Mouse (Mus musculus) stomach, postnatal 0 days (tissue): ENCODE data around the gene Pik3ip1. TPM values are rescaled to one million over a fixed set of nuclear protein-coding genes. Genes with fewer than 3 reads are reported as not detected.

Source experiments
- ATAC-seq: fragments of 200-750 bp; cut with Nextera tagmentation; 2 replicates; pipeline ENCODE4 v1.8.0; 2017; ENCODE audit not compliant: low FRiP score, low TSS enrichment
- DNase-seq: peaks from one replicate; pipeline ENCODE4 v3.0.0-alpha.2; 2016; ENCODE audit warnings: low spot score
- H3K27ac ChIP-seq: fragments of 300-500 bp; sonication (generic); replicated peaks from 2 replicates; pipeline ENCODE4 v1.5.1; 2014; ENCODE audit warnings: mild to moderate bottlenecking, control low read depth
- H3K27me3 ChIP-seq: fragments of 300-500 bp; sonication (generic); 2 replicates; pipeline ENCODE4 v1.6.1; 2014; ENCODE audit warnings: low read length; ENCODE audit not compliant: control insufficient read depth, insufficient read depth
- H3K36me3 ChIP-seq: fragments of 300-500 bp; sonication (generic); 2 replicates; pipeline ENCODE4 v1.6.1; 2014; ENCODE audit warnings: low read length, mixed read lengths; ENCODE audit not compliant: control insufficient read depth, insufficient read depth
- H3K4me1 ChIP-seq: fragments of 300-500 bp; sonication (generic); replicated peaks from 2 replicates; pipeline ENCODE4 v1.6.1; 2014; ENCODE audit warnings: antibody characterized with exemption; ENCODE audit not compliant: control insufficient read depth, insufficient read depth
- H3K4me2 ChIP-seq: fragments of 300-500 bp; sonication (generic); replicated peaks from 2 replicates; pipeline ENCODE4 v1.6.1; 2014; ENCODE audit warnings: low read depth, mild to moderate bottlenecking, control low read depth, moderate library complexity
- H3K4me3 ChIP-seq: fragments of 300-500 bp; sonication (generic); 2 replicates; pipeline ENCODE4 v1.5.1; 2014; ENCODE audit warnings: low read depth, low read length, control low read depth
- H3K9ac ChIP-seq: fragments of 300-500 bp; sonication (generic); 2 replicates; pipeline ENCODE4 v1.6.1; 2014; ENCODE audit warnings: mild to moderate bottlenecking, low read length, control low read depth, mixed read lengths
- H3K9me3 ChIP-seq: fragments of 300-500 bp; sonication (generic); 2 replicates; pipeline ENCODE4 v1.6.1; 2016; ENCODE audit warnings: low read length; ENCODE audit not compliant: control insufficient read depth
- CTCF ChIP-seq: IDR thresholded peaks from 2 replicates; pipeline ENCODE4 v1.5.1; 2016; ENCODE audit warnings: antibody characterized with exemption, low read depth, mild to moderate bottlenecking, moderate library complexity
- EP300 ChIP-seq: optimal IDR thresholded peaks from 2 replicates; pipeline ENCODE3; 2016; ENCODE audit warnings: antibody characterized with exemption
- WGBS: fragments of 180-500 bp; shearing (Covaris S2); extraction: QIAGEN DNeasy Blood & Tissue Kit; methylation state at CpG from one replicate; pipeline ENCODE4 v1.1.7; 2014; 5-methylcytosine and 5-hydroxymethylcytosine counted together
- polyA plus RNA-seq: library from polyadenylated mRNA; unstranded; fragments of >200 nt; fragmentation: Nextera tagmentation; extraction: Ambion mirVana; gene quantifications from 2 replicates; pipeline ENCODE4 v1.2.1, GENCODE M21; 2015

The Pik3ip1 gene
- polyA plus RNA-seq, 1 experiment from 2014 or later, result 8.9 TPM

- Histone ChIP-seq H3K4me3 (peak within 1 kb of the TSS; percentile 83), H3K36me3 (peaks cover 1% of the 10 kb centered on the region; the same call in 1 of the 2 replicates), H3K27ac (peak within 1 kb of the TSS; percentile 99), H3K27me3 (no peaks in the 10 kb centered on the region), H3K4me2 (peak within 1 kb of the TSS; percentile 100), H3K9ac (peak within 1 kb of the TSS; percentile 92), H3K9me3 (no peaks in the 10 kb centered on the region), H3K4me1 (peaks cover 8% of the 10 kb centered on the region)
- WGBS, result under 1% methylated on average over 41 of the region's 41 CpGs
- DNase-seq (peak; percentile 33), ATAC-seq (peak; percentile 18)
- TF ChIP-seq EP300 (no peak), CTCF (no peak)
Measured at GRCm38 (mm10) chr11:3288521-3289301, 41.5 kb upstream of the Pik3ip1 start, which contains the start of gene Patz1. Gene Patz1 (plus strand): TSS chr11:3288874.

- DNase-seq, result peak; percentile 81
- Histone ChIP-seq H3K9ac (peak overlapping the region; percentile 92), H3K27me3 (no peaks in the 10 kb centered on the region), H3K9me3 (no peaks in the 10 kb centered on the region), H3K4me3 (peak overlapping the region; percentile 83), H3K4me1 (peaks cover 8% of the 10 kb centered on the region), H3K36me3 (peaks cover 7% of the 10 kb centered on the region; the same call in 1 of the 2 replicates), H3K4me2 (peak overlapping the region; percentile 100), H3K27ac (peak overlapping the region; percentile 99)
- ATAC-seq, result peak; percentile 69
- TF ChIP-seq CTCF (no peak), EP300 (no peak)
- WGBS, result 0% methylated on average over 29 of the region's 40 CpGs
Measured at GRCm38 (mm10) chr11:3289302-3289802, 40.8 kb upstream of the Pik3ip1 start.

- DNase-seq, result peak; percentile 82
- peak; percentile 64 for ATAC-seq
- H3K4me3 ChIP-seq, result peak overlapping the region; percentile 83
- peaks cover 8% of the 10 kb centered on the region for H3K4me1 ChIP-seq
- H3K27ac ChIP-seq, result peak overlapping the region; percentile 99
- no peaks in the 10 kb centered on the region for H3K9me3 ChIP-seq
- WGBS, result under 1% methylated on average over 73 of the region's 92 CpGs
- peaks cover 10% of the 10 kb centered on the region; the same call in 1 of the 2 replicates for H3K36me3 ChIP-seq
- no peak for TF ChIP-seq EP300
- TF ChIP-seq CTCF, result peak; percentile 68
- H3K4me2 ChIP-seq, result peak overlapping the region; percentile 100
- H3K27me3 ChIP-seq, result no peaks in the 10 kb centered on the region
- peak overlapping the region; percentile 92 for H3K9ac ChIP-seq
Measured at GRCm38 (mm10) chr11:3289803-3290639, 40.2 kb upstream of the Pik3ip1 start.

- no peak for ATAC-seq
Measured at GRCm38 (mm10) chr11:3290640-3291310, 39.4 kb upstream of the Pik3ip1 start.

GRCm38 (mm10) chr11:3291311-3292061 is 38.7 kb upstream of the Pik3ip1 start:
- peaks cover 8% of the 10 kb centered on the region for H3K4me1 ChIP-seq
- no peaks in the 10 kb centered on the region for H3K27me3 ChIP-seq
- H3K4me3 ChIP-seq, result peak overlapping the region; percentile 83
- no peaks in the 10 kb centered on the region for H3K9me3 ChIP-seq
- ATAC-seq (no peak), DNase-seq (peak; percentile 35)
- peak overlapping the region; percentile 92 for H3K9ac ChIP-seq
- peaks cover 10% of the 10 kb centered on the region; the same call in 1 of the 2 replicates for H3K36me3 ChIP-seq
- H3K4me2 ChIP-seq, result peak overlapping the region; percentile 100
- WGBS, result 3% methylated on average over 26 of the region's 26 CpGs
- TF ChIP-seq EP300, result no peak
- no peak for TF ChIP-seq CTCF
- peak overlapping the region; percentile 99 for H3K27ac ChIP-seq

More at GRCm38 (mm10) chr11:3290640-3291310, 39.4 kb upstream of the Pik3ip1 start:
- Histone ChIP-seq H3K4me1 (peaks cover 8% of the 10 kb centered on the region), H3K4me2 (peak overlapping the region; percentile 100), H3K27me3 (no peaks in the 10 kb centered on the region), H3K27ac (peak overlapping the region; percentile 99), H3K36me3 (peaks cover 10% of the 10 kb centered on the region; the same call in 1 of the 2 replicates), H3K4me3 (peak overlapping the region; percentile 83), H3K9me3 (no peaks in the 10 kb centered on the region), H3K9ac (peak overlapping the region; percentile 92)
- TF ChIP-seq EP300, result no peak
- TF ChIP-seq CTCF, result no peak
- peak; percentile 57 for DNase-seq
- WGBS, result under 1% methylated on average over 50 of the region's 50 CpGs
